Mouse (Mus musculus) neural tube, postnatal 0 days (tissue): ENCODE data around the gene Gas2l2. TPM values are rescaled to one million over a fixed set of nuclear protein-coding genes. Genes with fewer than 3 reads are reported as not detected.

Experiments
- polyA plus RNA-seq: library from polyadenylated mRNA; unstranded; fragments of >200 nt; fragmentation: Nextera tagmentation; extraction: Ambion mirVana; gene quantifications from 2 replicates; pipeline ENCODE4 v1.2.1, GENCODE M21; 2015

The Gas2l2 gene
- 0.75 and 0.96 TPM in 2 replicates for polyA plus RNA-seq

GRCm38 (mm10) chr11:83429355-83429754 is at the start of gene Gas2l2:
TSS of gene Gas2l2 (minus strand) at chr11:83429455.

GRCm38 (mm10) chr11:83472324-83473234 is 43.3 kb upstream of the Gas2l2 start, which contains the start of gene Taf15:
TSS of gene Taf15 (plus strand) at chr11:83473086.

GRCm38 (mm10) chr11:83462711-83463244 is 33.5 kb upstream of the Gas2l2 start, which contains the start of gene Mmp28:
TSS of gene Mmp28 (minus strand) at chr11:83463071.

GRCm38 (mm10) chr11:83437377-83437776 is 8.1 kb upstream of the Gas2l2 start, which contains the start of gene 1700020L24Rik:
TSS of gene 1700020L24Rik (plus strand) at chr11:83437677.

GRCm38 (mm10) chr11:83409087-83409754 is 20.0 kb downstream of the Gas2l2 start, which contains the start of gene Rasl10b:
TSS of gene Rasl10b (plus strand) at chr11:83409137.

Other genes starting within 250 kb of the Gas2l2 start
- 0.11 and 0.21 TPM in 2 replicates for gene Slfn3, start 238.1 kb downstream of the Gas2l2 start, polyA plus RNA-seq
- not detected in 2 replicates for gene Slfn14, start 142.7 kb downstream of the Gas2l2 start, polyA plus RNA-seq
- 71.7 and 77.4 TPM in 2 replicates for gene Ap2b1, start 130.4 kb downstream of the Gas2l2 start, polyA plus RNA-seq
- gene Pex12, start 126.9 kb downstream of the Gas2l2 start, polyA plus RNA-seq = 11.0 and 11.5 TPM in 2 replicates
- gene Rasl10b, start 20.3 kb downstream of the Gas2l2 start, polyA plus RNA-seq = 61.6 and 64.0 TPM in 2 replicates
- gene 1700020L24Rik, start 8.2 kb upstream of the Gas2l2 start, polyA plus RNA-seq = 0.43 and 0.75 TPM in 2 replicates
- 3.4 and 3.7 TPM in 2 replicates for gene Mmp28, start 33.6 kb upstream of the Gas2l2 start, polyA plus RNA-seq
- gene Taf15, start 43.6 kb upstream of the Gas2l2 start, polyA plus RNA-seq = 11.8 and 12.4 TPM in 2 replicates
- not detected in 2 replicates for gene Heatr9, start 92.7 kb upstream of the Gas2l2 start, polyA plus RNA-seq
- gene Ccl5, start 101.1 kb upstream of the Gas2l2 start, polyA plus RNA-seq = 0.97 TPM in 1 of 2 replicates, not detected in the other
- 4.3 and 5.3 TPM in 2 replicates for gene Ccl9, start 149.2 kb upstream of the Gas2l2 start, polyA plus RNA-seq
- 7.3 and 8.0 TPM in 2 replicates for gene Ccl6, start 163.6 kb upstream of the Gas2l2 start, polyA plus RNA-seq
- gene Rpl9-ps1, start 216.2 kb upstream of the Gas2l2 start, polyA plus RNA-seq = not detected in 2 replicates
- gene Ccl3, start 219.9 kb upstream of the Gas2l2 start, polyA plus RNA-seq = 1.6 and 2.7 TPM in 2 replicates
- gene Ccl4, start 233.1 kb upstream of the Gas2l2 start, polyA plus RNA-seq = 1.9 TPM in 2 replicates